Mouse (Mus musculus): Measurements from ENCODE around the gene Slc34a3.

DNA sequence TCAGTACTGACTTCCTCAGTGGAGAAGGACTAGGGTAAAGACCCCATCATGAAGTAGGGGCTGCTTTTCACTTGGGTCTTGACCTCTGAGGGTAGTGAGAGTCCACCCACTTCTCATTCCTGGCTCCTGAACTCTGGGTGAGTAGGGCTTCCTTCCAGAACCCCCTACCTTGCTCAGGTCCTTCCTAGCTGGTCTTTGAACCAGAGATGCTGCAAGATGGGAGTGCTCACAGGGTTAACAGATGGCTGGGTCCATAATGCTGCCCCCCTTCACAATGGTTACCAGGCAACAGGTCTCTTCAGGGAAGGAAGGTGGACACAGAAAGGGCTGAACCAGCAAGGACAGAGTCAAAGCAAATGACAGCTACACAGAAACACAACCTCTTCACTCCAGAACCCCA lies 15.7 kb downstream of the Slc34a3 start, which contains the start of gene Fam166a:
- TF ChIP-seq CTCF (conservative IDR thresholded peaks at IDR 0.05 in 1 of 2, IDR thresholded peaks at IDR 0.05 in 1 of 2; ENCODE audit: low read depth in 2 of 2, low read length in 2 of 2) (no peak), MXI1 (IDR thresholded peaks at IDR 0.05; ENCODE audit: low read depth, low read length) (no peak), TCF12 (IDR thresholded peaks at IDR 0.05; ENCODE audit: low read depth, low read length) (no peak), MYC (IDR thresholded peaks at IDR 0.05; ENCODE audit: low read depth, low read length) (no peak), JUND (conservative IDR thresholded peaks at IDR 0.05; ENCODE audit: low read depth, low read length) (no peak), POLR2A (IDR thresholded peaks at IDR 0.05; ENCODE audit: low read depth, low read length) (no peak), EP300 (IDR thresholded peaks at IDR 0.05; ENCODE audit: low read length) (no peak), ZNF384 (IDR thresholded peaks at IDR 0.05; ENCODE audit: low read depth, low read length) (no peak), RCOR1 (conservative IDR thresholded peaks at IDR 0.05; ENCODE audit: low read depth, low read length) (no peak)

All from CH12.LX (cell line).